Mouse (Mus musculus) kidney, adult 2 months (tissue): ENCODE results near the gene Lrba. TPM values are rescaled to one million over a fixed set of nuclear protein-coding genes. Genes with fewer than 3 reads are reported as not detected.

Source experiments
- DNase-seq: peaks from one replicate; pipeline ENCODE4 v3.0.0; 2021
- H3K27ac ChIP-seq: fragments of 200-500 bp; 2 replicates; pipeline ENCODE4 v1.5.1; 2012; ENCODE audit warnings: low read depth, low read length, control low read depth, inconsistent platforms; ENCODE audit not compliant: insufficient read depth
- H3K27me3 ChIP-seq: fragments of 200-500 bp; replicated peaks from 2 replicates; pipeline ENCODE4 v1.6.1; 2012; ENCODE audit warnings: mild to moderate bottlenecking, moderate library complexity, low read length, inconsistent platforms; ENCODE audit not compliant: control insufficient read depth, insufficient read depth
- H3K36me3 ChIP-seq: fragments of 200-500 bp; 2 replicates; pipeline ENCODE4 v1.6.1; 2012; ENCODE audit warnings: mild to moderate bottlenecking, moderate library complexity, low read length, inconsistent platforms; ENCODE audit not compliant: control insufficient read depth, insufficient read depth
- H3K4me1 ChIP-seq: fragments of 200-500 bp; 2 replicates; pipeline ENCODE4 v1.6.1; 2011; ENCODE audit warnings: low read length; ENCODE audit not compliant: control insufficient read depth, insufficient read depth
- H3K4me3 ChIP-seq: fragments of 200-500 bp; 2 replicates; pipeline ENCODE4 v1.5.1; 2011; ENCODE audit warnings: mild to moderate bottlenecking, low read depth, low read length, control low read depth; ENCODE audit not compliant: insufficient read depth
- CTCF ChIP-seq: fragments of 200-500 bp; conservative IDR thresholded peaks from 2 replicates; pipeline ENCODE4 v1.5.1; 2011; ENCODE audit warnings: low read depth, mild to moderate bottlenecking, control low read depth, low read length, moderate library complexity, mixed read lengths; ENCODE audit not compliant: insufficient read depth, insufficient read length
- POLR2A ChIP-seq: fragments of 200-500 bp; IDR thresholded peaks from one replicate; pipeline ENCODE4 v1.6.1; 2011; ENCODE audit warnings: low read depth, low read length, control low read depth
- WGBS: fragments of 180-500 bp; shearing (Covaris S2); methylation state at CpG from one replicate; pipeline ENCODE4 v1.1.7; 2018; 5-methylcytosine and 5-hydroxymethylcytosine counted together
- polyA plus RNA-seq: library from polyadenylated mRNA; depleted of rRNA; stranded (reverse); fragments of >200 nt; gene quantifications from 2 replicates; pipeline ENCODE4 v1.2.3, GENCODE M21; 2012

Lrba gene
- polyA plus RNA-seq, 1 experiment, result 36.4 TPM

- Histone ChIP-seq H3K36me3 (no peaks in the 10 kb centered on the region), H3K4me3 (no peak overlapping the region), H3K4me1 (no peaks in the 10 kb centered on the region), H3K27ac (no peak overlapping the region), H3K27me3 (no peaks in the 10 kb centered on the region)
- no peak for DNase-seq
- TF ChIP-seq CTCF (no peak), POLR2A (no peak)
- WGBS, result 83% methylated on average over 3 of the region's 3 CpGs
These were observed 237.1 kb downstream of the Lrba start for GRCm38 (mm10) chr3:86461582-86461981.

DNA sequence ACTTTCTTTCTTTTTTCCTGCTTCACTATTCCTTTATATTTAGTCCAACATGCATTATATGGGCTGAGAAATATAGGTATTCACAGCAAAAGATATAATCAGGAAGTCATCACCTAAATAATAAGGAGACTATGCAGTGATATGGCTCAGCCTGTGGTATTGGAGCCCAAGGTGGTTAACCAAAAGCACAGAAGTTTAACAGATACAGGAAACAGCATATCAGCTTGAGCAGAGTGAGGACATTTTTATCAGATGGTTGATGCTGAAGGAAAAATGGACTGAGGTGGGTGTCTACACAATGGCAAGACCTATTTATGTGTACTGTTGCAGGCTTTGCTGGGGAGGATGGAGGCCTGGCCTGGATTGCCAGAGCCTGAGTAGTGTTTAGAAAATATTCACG, 265.5 kb downstream of the Lrba start:
- no peaks in the 10 kb centered on the region for H3K4me1 ChIP-seq
- TF ChIP-seq POLR2A (no peak), CTCF (no peak)
- no peaks in the 10 kb centered on the region for H3K27me3 ChIP-seq
- H3K4me3 ChIP-seq, result no peak overlapping the region
- H3K36me3 ChIP-seq, result no peaks in the 10 kb centered on the region
- WGBS, result 83% methylated on average over 1 of the region's 1 CpGs
- DNase-seq, result no peak
- H3K27ac ChIP-seq, result no peak overlapping the region

GRCm38 (mm10) chr3:86500586-86500985, 276.1 kb downstream of the Lrba start:
- TF ChIP-seq POLR2A (no peak), CTCF (no peak)
- Histone ChIP-seq H3K36me3 (no peaks in the 10 kb centered on the region), H3K4me3 (no peak overlapping the region), H3K27ac (no peak overlapping the region), H3K4me1 (peaks cover 2% of the 10 kb centered on the region; the same call in 1 of the 2 replicates), H3K27me3 (no peaks in the 10 kb centered on the region)
- DNase-seq, result peak; percentile 69

DNA sequence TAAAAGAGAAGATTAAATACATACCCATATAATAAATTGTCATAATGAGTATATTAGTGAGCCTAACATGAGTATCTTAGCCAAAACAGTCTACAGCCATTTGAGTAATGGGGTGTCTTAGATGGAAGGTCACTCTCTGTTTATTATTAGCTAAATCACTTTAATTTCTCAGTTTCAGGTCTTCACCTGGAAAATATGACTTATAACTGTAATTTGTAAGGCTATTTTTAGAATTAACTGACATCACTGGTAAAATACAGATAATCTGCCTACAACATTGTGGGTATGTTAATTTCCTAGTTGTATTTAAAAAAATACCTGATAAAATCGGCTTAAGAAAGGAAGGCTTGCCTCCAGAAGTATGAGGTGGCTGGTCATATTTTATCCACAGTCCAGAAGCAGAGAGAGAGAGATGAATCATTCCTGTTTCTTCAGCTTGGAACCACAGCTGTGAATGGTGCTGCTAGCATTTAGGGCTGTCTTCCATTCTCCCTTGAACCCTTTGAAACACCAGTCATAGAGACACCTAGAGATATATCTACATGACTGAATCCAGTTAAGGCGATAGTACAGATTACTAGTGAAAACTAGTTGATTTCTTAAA, 294.1 kb downstream of the Lrba start:
- H3K4me3 ChIP-seq, result no peak overlapping the region
- no peaks in the 10 kb centered on the region for H3K27me3 ChIP-seq
- no peak overlapping the region for H3K27ac ChIP-seq
- TF ChIP-seq POLR2A (no peak), CTCF (no peak)
- no peaks in the 10 kb centered on the region for H3K36me3 ChIP-seq
- DNase-seq, result no peak
- WGBS, result 76% methylated on average over 2 of the region's 2 CpGs
- H3K4me1 ChIP-seq, result no peaks in the 10 kb centered on the region

- TF ChIP-seq CTCF, result no peak
- TF ChIP-seq POLR2A, result no peak
- Histone ChIP-seq H3K36me3 (no peaks in the 10 kb centered on the region), H3K27me3 (no peaks in the 10 kb centered on the region), H3K4me1 (no peaks in the 10 kb centered on the region), H3K4me3 (no peak overlapping the region), H3K27ac (no peak overlapping the region)
- DNase-seq, result no peak
- 82% methylated on average over 3 of the region's 3 CpGs for WGBS
These were observed 298.5 kb downstream of the Lrba start for GRCm38 (mm10) chr3:86522880-86523505.

DNA sequence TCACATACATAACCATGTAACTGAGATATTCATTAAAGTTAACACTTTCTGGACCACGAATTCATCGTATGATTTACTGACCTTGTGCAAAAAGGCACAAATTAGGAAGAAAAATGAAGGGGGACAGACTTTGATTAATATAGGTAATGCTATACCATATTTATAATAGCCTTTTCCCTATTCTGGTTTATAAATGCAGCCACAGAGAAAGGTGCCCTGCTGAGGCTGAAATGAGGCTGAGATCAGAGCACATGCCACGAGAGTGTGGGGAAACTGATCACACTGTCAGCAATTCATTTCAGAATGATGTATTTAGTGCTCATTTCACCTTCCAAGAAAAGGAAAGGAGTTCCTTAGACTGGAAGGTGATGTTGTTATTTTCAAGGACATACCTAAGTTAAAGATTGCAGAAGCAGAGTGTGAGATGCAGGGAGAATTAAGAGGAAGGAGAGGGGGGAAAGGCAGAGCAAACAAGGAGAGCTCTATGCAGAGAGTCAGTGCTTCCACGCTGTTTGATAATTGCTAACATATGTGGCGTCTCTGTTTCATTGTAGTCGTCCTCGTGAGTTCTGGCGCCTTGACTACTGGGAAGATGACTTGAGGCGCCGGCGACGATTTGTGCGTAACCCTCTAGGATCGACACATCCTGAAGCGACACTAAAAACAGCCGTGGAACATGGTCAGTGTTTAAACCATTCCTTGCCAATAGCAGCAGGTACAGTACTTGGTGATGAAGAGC, 307.2 kb downstream of the Lrba start:
- 85% methylated on average over 16 of the region's 16 CpGs for WGBS
- Histone ChIP-seq H3K27ac (no peak overlapping the region), H3K4me3 (no peak overlapping the region), H3K36me3 (no peaks in the 10 kb centered on the region), H3K4me1 (no peaks in the 10 kb centered on the region), H3K27me3 (no peaks in the 10 kb centered on the region)
- DNase-seq, result no peak
- TF ChIP-seq CTCF (no peak), POLR2A (no peak)

DNA sequence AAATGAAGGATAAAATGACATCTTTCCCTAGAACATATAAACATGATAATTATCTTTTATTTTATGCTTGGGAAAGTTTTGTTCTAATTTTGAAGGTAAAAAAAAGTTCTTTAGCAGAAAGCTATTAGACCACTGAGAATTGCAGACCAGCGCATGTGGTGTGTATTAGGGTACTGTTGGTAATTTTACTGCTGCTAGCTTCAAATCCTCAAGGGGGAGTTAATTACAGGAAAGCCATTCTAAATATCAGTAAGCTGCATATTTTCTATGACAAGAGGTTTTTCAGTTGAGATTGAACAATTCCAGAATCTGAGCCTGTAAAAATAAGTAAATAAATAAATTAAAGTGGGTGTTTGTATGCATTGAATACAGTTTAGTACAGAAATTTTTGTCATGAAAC, 312.3 kb downstream of the Lrba start:
- TF ChIP-seq CTCF (no peak), POLR2A (no peak)
- Histone ChIP-seq H3K4me3 (no peak overlapping the region), H3K36me3 (no peaks in the 10 kb centered on the region), H3K27me3 (no peaks in the 10 kb centered on the region), H3K4me1 (no peaks in the 10 kb centered on the region), H3K27ac (no peak overlapping the region)
- 98% methylated on average over 1 of the region's 1 CpGs for WGBS
- DNase-seq, result no peak
